Mouse (Mus musculus) stomach, postnatal 0 days (tissue): ENCODE measurements around the gene Cenpf. TPM values are rescaled to one million over a fixed set of nuclear protein-coding genes. Genes with fewer than 3 reads are reported as not detected.
"Not testable (repeated sequence)": the region's sequence is repeated elsewhere in the genome, so short reads cannot be mapped to it uniquely, and the experiment has no call there.

Experiments
- ATAC-seq: fragments of 200-750 bp; cut with Nextera tagmentation; 2 replicates; pipeline ENCODE4 v1.8.0; 2017; ENCODE audit not compliant: low FRiP score, low TSS enrichment
- DNase-seq: peaks from one replicate; pipeline ENCODE4 v3.0.0-alpha.2; 2016; ENCODE audit warnings: low spot score
- H3K27ac ChIP-seq: fragments of 300-500 bp; sonication (generic); replicated peaks from 2 replicates; pipeline ENCODE4 v1.5.1; 2014; ENCODE audit warnings: mild to moderate bottlenecking, control low read depth
- H3K27me3 ChIP-seq: fragments of 300-500 bp; sonication (generic); 2 replicates; pipeline ENCODE4 v1.6.1; 2014; ENCODE audit warnings: low read length; ENCODE audit not compliant: control insufficient read depth, insufficient read depth
- H3K36me3 ChIP-seq: fragments of 300-500 bp; sonication (generic); 2 replicates; pipeline ENCODE4 v1.6.1; 2014; ENCODE audit warnings: low read length, mixed read lengths; ENCODE audit not compliant: control insufficient read depth, insufficient read depth
- H3K4me1 ChIP-seq: fragments of 300-500 bp; sonication (generic); replicated peaks from 2 replicates; pipeline ENCODE4 v1.6.1; 2014; ENCODE audit warnings: antibody characterized with exemption; ENCODE audit not compliant: control insufficient read depth, insufficient read depth
- H3K4me2 ChIP-seq: fragments of 300-500 bp; sonication (generic); replicated peaks from 2 replicates; pipeline ENCODE4 v1.6.1; 2014; ENCODE audit warnings: low read depth, mild to moderate bottlenecking, control low read depth, moderate library complexity
- H3K4me3 ChIP-seq: fragments of 300-500 bp; sonication (generic); 2 replicates; pipeline ENCODE4 v1.5.1; 2014; ENCODE audit warnings: low read depth, low read length, control low read depth
- H3K9ac ChIP-seq: fragments of 300-500 bp; sonication (generic); 2 replicates; pipeline ENCODE4 v1.6.1; 2014; ENCODE audit warnings: mild to moderate bottlenecking, low read length, control low read depth, mixed read lengths
- H3K9me3 ChIP-seq: fragments of 300-500 bp; sonication (generic); 2 replicates; pipeline ENCODE4 v1.6.1; 2016; ENCODE audit warnings: low read length; ENCODE audit not compliant: control insufficient read depth
- CTCF ChIP-seq: IDR thresholded peaks from 2 replicates; pipeline ENCODE4 v1.5.1; 2016; ENCODE audit warnings: antibody characterized with exemption, low read depth, mild to moderate bottlenecking, moderate library complexity
- EP300 ChIP-seq: optimal IDR thresholded peaks from 2 replicates; pipeline ENCODE3; 2016; ENCODE audit warnings: antibody characterized with exemption
- WGBS: fragments of 180-500 bp; shearing (Covaris S2); extraction: QIAGEN DNeasy Blood & Tissue Kit; methylation state at CpG from one replicate; pipeline ENCODE4 v1.1.7; 2014; 5-methylcytosine and 5-hydroxymethylcytosine counted together
- polyA plus RNA-seq: library from polyadenylated mRNA; unstranded; fragments of >200 nt; fragmentation: Nextera tagmentation; extraction: Ambion mirVana; gene quantifications from 2 replicates; pipeline ENCODE4 v1.2.1, GENCODE M21; 2015

The Cenpf gene
- polyA plus RNA-seq, 1 experiment from 2014 or later = 21.7 TPM

DNA sequence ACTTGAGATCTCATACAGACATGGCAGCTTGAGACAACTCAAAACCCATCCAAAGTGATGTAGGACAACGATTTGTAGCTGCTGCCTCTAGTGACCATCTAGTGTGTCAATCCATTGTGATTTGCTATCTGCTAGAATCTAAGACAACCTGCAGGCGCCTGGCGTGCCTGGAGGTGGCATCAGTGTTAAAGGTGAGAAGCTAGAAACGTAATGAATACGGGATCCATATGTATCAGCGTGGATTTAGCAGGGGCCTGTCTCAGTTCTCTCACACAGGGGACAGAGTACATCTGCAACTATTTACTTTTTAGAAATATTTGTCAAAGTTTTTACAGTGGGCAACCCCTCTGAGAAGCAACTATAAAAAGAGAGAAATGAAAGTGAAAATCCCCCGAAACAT lies 15.3 kb upstream of the Cenpf start:
- Histone ChIP-seq H3K9ac (no peak overlapping the region), H3K27ac (no peak overlapping the region), H3K4me1 (no peaks in the 10 kb centered on the region), H3K4me2 (no peak overlapping the region), H3K36me3 (no peaks in the 10 kb centered on the region), H3K9me3 (no peaks in the 10 kb centered on the region), H3K4me3 (no peak overlapping the region), H3K27me3 (no peaks in the 10 kb centered on the region)
- DNase-seq (peak; percentile 23), ATAC-seq (no peak)
- 35% methylated on average over 7 of the region's 7 CpGs for WGBS
- no peak for TF ChIP-seq EP300
- peak; percentile 76 for TF ChIP-seq CTCF

DNA sequence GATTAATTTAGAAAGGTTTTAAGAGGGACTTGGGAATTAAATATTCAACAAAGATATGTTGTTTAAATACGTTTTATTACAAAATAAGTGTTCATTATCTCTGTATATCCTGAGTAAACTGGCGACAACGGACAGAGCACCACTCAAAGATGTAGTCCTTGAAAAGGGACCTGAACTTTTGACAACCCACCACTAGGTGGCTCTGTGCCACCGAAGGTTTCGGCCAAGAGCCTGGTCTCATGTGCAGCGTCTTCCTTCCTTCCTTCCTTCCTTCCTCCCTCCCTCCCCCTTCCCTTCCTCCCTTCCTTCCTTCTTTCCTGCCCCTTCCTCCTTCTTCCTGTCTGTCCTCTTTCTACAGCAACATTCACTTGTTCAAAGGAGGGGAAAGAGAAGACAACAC lies 13.1 kb upstream of the Cenpf start:
- TF ChIP-seq EP300 = no peak
- TF ChIP-seq CTCF = peak; percentile 89
- no peaks in the 10 kb centered on the region for H3K36me3 ChIP-seq
- no peak overlapping the region for H3K27ac ChIP-seq
- H3K4me3 ChIP-seq = no peak overlapping the region
- peak; percentile 73 for DNase-seq
- H3K27me3 ChIP-seq = no peaks in the 10 kb centered on the region
- H3K4me2 ChIP-seq = no peak overlapping the region
- H3K9me3 ChIP-seq = no peaks in the 10 kb centered on the region
- under 1% methylated on average over 6 of the region's 6 CpGs for WGBS
- no peak overlapping the region for H3K9ac ChIP-seq
- no peaks in the 10 kb centered on the region for H3K4me1 ChIP-seq
- peak; percentile 43; the same call in 1 of the 2 replicates for ATAC-seq

DNA sequence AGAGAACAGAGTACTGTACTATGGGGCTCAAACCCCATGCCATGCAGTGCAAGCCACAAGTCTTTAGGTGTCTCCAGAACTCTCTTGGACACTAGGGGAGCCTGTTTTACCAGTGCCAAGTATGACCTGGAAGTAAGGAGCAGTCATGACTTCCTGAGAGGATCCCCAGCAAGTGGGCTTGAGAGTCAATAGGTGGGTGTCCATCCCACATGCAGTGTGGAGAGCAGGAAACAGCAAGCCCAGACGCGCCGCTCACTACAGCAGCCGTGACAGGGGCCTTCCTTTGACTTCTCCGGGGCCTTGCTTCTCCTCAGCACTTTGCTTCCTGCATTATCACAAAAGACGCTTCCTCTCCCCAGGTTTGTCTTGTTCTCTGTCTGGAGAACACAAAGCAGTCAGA lies 12.3 kb upstream of the Cenpf start:
- TF ChIP-seq CTCF (peak; percentile 7; the same call in 1 of the 2 replicates), EP300 (no peak)
- no peaks in the 10 kb centered on the region for H3K36me3 ChIP-seq
- ATAC-seq = no peak
- whole genome bisulfite sequencing = 73% methylated on average over 6 of the region's 6 CpGs
- H3K9ac ChIP-seq = no peak overlapping the region
- no peak for DNase-seq
- no peaks in the 10 kb centered on the region for H3K27me3 ChIP-seq
- H3K9me3 ChIP-seq = no peaks in the 10 kb centered on the region
- H3K4me1 ChIP-seq = no peaks in the 10 kb centered on the region
- no peak overlapping the region for H3K4me3 ChIP-seq
- no peak overlapping the region for H3K4me2 ChIP-seq
- no peak overlapping the region for H3K27ac ChIP-seq

DNA sequence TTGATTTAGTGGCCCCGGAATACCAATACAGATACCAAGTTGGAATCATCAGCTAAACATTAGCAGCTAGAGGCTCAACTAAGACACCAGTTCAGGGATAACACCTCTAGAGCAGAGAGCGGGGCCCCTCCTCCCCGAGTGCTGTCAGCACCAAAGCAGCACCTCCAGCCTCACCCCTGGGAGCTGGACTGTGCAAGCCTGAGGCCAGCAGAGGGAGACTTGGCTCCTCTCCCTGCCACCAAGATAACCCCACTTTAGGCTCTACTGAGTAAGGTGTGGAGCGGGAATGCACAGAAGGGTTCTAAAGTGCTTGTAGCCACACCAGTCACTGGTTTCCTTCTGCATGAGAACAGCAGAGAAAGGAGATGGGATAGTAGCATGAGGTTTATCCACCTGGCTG lies 10.5 kb upstream of the Cenpf start:
- H3K36me3 ChIP-seq = no peaks in the 10 kb centered on the region
- no peak overlapping the region for H3K4me2 ChIP-seq
- WGBS = 59% methylated on average over 4 of the region's 4 CpGs
- no peaks in the 10 kb centered on the region for H3K27me3 ChIP-seq
- no peak overlapping the region for H3K9ac ChIP-seq
- DNase-seq (peak; percentile 49), ATAC-seq (peak; percentile 41; the same call in 1 of the 2 replicates)
- no peak overlapping the region for H3K27ac ChIP-seq
- no peaks in the 10 kb centered on the region for H3K4me1 ChIP-seq
- no peaks in the 10 kb centered on the region for H3K9me3 ChIP-seq
- TF ChIP-seq EP300 = no peak
- TF ChIP-seq CTCF = peak; percentile 61
- H3K4me3 ChIP-seq = no peak overlapping the region

DNA sequence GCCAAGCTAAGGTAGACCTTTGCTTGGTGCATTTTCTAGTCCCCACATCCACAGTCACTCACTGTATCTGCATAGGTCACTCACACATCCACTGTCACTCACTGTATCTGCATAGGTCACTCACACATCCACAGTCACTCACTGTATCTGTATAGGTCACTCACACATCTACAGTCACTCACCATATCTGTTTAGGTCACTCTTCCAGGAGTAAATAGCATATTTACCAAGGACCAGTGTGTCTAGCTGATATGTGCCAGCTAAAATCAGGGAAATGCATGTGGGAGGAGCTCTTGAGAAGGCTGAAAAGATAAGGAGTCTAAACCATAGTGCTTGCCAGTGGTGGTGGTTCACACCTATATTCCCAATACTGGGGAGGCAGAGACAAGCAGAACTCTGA lies 7.4 kb upstream of the Cenpf start:
- no peaks in the 10 kb centered on the region for H3K36me3 ChIP-seq
- H3K9ac ChIP-seq = no peak overlapping the region
- DNase-seq = no peak
- no peaks in the 10 kb centered on the region for H3K9me3 ChIP-seq
- H3K4me3 ChIP-seq = no peak overlapping the region
- no peak overlapping the region for H3K27ac ChIP-seq
- no peak overlapping the region for H3K4me2 ChIP-seq
- H3K27me3 ChIP-seq = no peaks in the 10 kb centered on the region
- ATAC-seq = no peak
- TF ChIP-seq EP300 = no peak
- no peak for TF ChIP-seq CTCF
- H3K4me1 ChIP-seq = no peaks in the 10 kb centered on the region

DNA sequence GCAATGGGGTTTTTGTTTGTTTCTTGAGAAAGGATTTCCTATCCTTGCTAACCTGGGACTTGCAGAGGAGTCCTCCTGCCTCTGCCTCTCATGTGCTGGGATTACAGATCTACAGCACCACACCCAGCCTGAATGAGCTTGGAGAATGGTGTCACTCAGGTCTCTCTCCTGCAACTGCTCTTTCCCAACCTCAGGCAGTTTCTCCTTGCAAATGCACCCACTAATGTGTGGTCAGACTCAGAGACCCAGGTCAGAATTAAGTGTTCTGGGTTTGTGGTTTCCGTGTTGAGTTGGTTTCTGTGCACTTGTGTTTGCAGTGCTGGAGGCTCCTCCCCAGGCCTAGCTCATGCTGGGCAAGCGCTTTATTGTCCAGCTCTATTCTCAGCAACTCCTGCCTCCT lies 6.5 kb upstream of the Cenpf start:
- no peak for ATAC-seq
- no peak overlapping the region for H3K4me3 ChIP-seq
- no peaks in the 10 kb centered on the region for H3K36me3 ChIP-seq
- TF ChIP-seq EP300 (no peak), CTCF (no peak)
- H3K9ac ChIP-seq = no peak overlapping the region
- H3K4me1 ChIP-seq = no peaks in the 10 kb centered on the region
- H3K4me2 ChIP-seq = no peak overlapping the region
- no peaks in the 10 kb centered on the region for H3K9me3 ChIP-seq
- H3K27ac ChIP-seq = no peak overlapping the region
- DNase-seq = no peak
- WGBS = 78% methylated on average over 2 of the region's 2 CpGs
- H3K27me3 ChIP-seq = no peaks in the 10 kb centered on the region

DNA sequence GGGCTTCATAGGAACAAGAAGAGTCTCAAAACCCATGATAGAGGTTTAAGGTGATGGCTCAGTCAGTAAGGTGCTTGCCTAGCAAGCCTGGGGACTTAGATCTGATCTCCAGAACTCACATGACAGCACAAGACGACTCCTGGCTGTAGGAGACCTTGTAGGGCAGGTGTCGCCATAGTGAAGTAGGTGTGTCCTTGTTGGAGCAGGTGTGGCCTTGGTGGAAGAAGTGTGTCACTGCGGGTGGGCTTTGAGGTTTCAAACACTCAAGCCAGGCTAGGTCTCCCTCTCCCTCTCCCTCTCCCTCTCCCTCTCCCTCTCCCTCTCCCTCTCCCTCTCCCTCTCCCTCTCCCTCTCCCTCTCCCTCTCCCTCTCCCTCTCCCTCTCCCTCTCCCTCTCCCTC lies 4.6 kb upstream of the Cenpf start:
- not testable (repeated sequence) for H3K27ac ChIP-seq, H3K4me2 ChIP-seq, H3K9me3 ChIP-seq, H3K27me3 ChIP-seq, ATAC-seq, H3K9ac ChIP-seq, DNase-seq, H3K4me3 ChIP-seq, H3K4me1 ChIP-seq, H3K36me3 ChIP-seq
- 23% methylated on average over 3 of the region's 3 CpGs for WGBS
